Mouse (Mus musculus): Measurements from ENCODE around the gene Fnip2.
"Not testable (repeated sequence)": the region's sequence is repeated elsewhere in the genome, so short reads cannot be mapped to it uniquely, and the experiment has no call there.

Fnip2 gene

GRCm38 (mm10) chr3:79472362-79472761 is 95.2 kb downstream of the Fnip2 start:
- DNase-seq: no peak

- no peak for DNase-seq
These were observed 98.2 kb downstream of the Fnip2 start for GRCm38 (mm10) chr3:79469440-79469839.

GRCm38 (mm10) chr3:79458651-79459275 is 108.8 kb downstream of the Fnip2 start:
- no peak for DNase-seq

- DNase-seq: no peak
These were observed 111.8 kb downstream of the Fnip2 start for GRCm38 (mm10) chr3:79455761-79456160.

GRCm38 (mm10) chr3:79452696-79453263 is 114.8 kb downstream of the Fnip2 start:
- no peak for DNase-seq

- no peak for DNase-seq
These were observed 118.2 kb downstream of the Fnip2 start for GRCm38 (mm10) chr3:79449361-79449760.

GRCm38 (mm10) chr3:79448421-79448820 is 119.2 kb downstream of the Fnip2 start:
- no peak for DNase-seq

GRCm38 (mm10) chr3:79446648-79447047 is 120.9 kb downstream of the Fnip2 start:
- DNase-seq: not testable (repeated sequence)

GRCm38 (mm10) chr3:79446124-79446523 is 121.5 kb downstream of the Fnip2 start:
- peak; percentile 12 for DNase-seq

- no peak for DNase-seq
These were observed 122.6 kb downstream of the Fnip2 start for GRCm38 (mm10) chr3:79445041-79445440.

GRCm38 (mm10) chr3:79443850-79444249 is 123.7 kb downstream of the Fnip2 start:
- DNase-seq: no peak

- no peak for DNase-seq
These were observed 126.6 kb downstream of the Fnip2 start for GRCm38 (mm10) chr3:79440976-79441491.

GRCm38 (mm10) chr3:79438276-79438675 is 129.3 kb downstream of the Fnip2 start:
- no peak for DNase-seq

- DNase-seq: no peak
These were observed 131.4 kb downstream of the Fnip2 start for GRCm38 (mm10) chr3:79436186-79436585.

- no peak for DNase-seq
These were observed 132.6 kb downstream of the Fnip2 start for GRCm38 (mm10) chr3:79434985-79435384.

- no peak for DNase-seq
These were observed 133.2 kb downstream of the Fnip2 start for GRCm38 (mm10) chr3:79434436-79434835.

GRCm38 (mm10) chr3:79433593-79433992 is 134.0 kb downstream of the Fnip2 start:
- peak; percentile 15 for DNase-seq

GRCm38 (mm10) chr3:79425441-79425840 is 142.2 kb downstream of the Fnip2 start:
- DNase-seq: no peak

- no peak for DNase-seq
These were observed 148.7 kb downstream of the Fnip2 start for GRCm38 (mm10) chr3:79418921-79419320.

GRCm38 (mm10) chr3:79416944-79417680 is 150.5 kb downstream of the Fnip2 start:
- no peak for DNase-seq

GRCm38 (mm10) chr3:79415929-79416328 is 151.7 kb downstream of the Fnip2 start:
- no peak for DNase-seq

- no peak for DNase-seq
These were observed 152.5 kb downstream of the Fnip2 start for GRCm38 (mm10) chr3:79415081-79415480.

- no peak for DNase-seq
These were observed 154.1 kb downstream of the Fnip2 start for GRCm38 (mm10) chr3:79413492-79413891.

GRCm38 (mm10) chr3:79411666-79412065 is 155.9 kb downstream of the Fnip2 start:
- no peak for DNase-seq
